Mouse (Mus musculus) thymus, adult 18-20 months (tissue): ENCODE measurements around the gene Chchd3.

Source experiments
- DNase-seq, 2 experiments: peaks; one replicate each; pipeline ENCODE4 v3.0.0; 2022; ENCODE audit warnings: mixed read lengths in 2 of 2

The Chchd3 gene

DNA sequence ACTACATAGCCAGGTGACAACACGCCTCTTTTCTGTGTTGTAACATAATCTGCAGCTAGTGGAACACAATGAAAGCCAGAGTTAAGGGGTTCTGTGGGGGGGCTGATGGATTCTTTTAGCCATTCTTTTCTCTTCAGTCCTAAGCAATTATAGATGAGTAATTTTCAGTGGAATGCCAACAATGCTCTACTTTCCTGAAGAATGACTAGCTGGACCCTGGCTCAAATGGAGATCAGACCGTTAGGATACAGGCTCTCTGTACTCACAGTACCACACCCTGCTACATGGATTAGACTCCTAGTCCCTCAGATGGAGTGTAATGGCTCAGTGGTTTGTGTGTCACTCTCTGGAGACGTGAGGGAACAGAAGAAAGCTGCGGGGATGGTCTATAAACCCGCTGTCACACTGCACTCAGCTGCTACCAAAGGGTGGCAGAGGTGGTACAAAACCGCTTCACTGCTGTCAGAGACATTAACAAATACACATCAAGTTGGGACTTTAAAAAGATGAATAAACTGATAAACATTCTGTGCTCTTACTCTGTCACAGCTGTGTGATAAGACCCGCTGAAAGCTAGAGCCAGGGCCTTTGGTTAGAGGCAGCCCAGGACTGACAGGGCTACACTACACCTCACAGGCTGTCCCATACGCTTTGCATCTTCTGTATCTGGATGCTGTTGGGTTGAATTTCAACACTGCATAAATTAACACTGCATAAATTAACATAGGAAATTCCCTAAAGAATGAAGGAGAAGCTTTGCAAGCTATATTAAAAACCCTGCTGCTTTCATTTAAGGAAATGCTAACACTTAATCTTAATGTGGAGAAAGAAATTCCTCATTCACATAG, 264.2 kb downstream of the Chchd3 start:
- DNase-seq, result no peak

DNA sequence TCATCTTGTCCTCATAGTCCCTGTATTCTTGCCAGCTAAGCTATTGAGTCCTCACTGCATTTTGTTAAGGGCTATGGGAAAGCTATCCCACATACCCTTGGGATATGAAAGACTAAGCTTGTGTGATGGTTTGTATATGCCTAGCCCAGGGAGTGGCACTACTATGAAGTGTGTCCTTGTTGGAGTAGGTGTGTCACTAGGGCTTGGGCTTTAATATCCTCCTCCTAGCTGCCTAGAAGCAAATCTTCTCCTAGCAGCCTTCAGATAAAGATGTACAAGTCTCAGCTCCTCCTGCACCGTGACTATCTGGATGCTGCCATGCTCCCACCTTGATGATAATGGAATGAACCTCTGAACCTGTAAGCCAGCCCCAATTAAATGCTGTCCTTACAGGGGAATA, 266.5 kb downstream of the Chchd3 start:
- DNase-seq, result no peak

DNA sequence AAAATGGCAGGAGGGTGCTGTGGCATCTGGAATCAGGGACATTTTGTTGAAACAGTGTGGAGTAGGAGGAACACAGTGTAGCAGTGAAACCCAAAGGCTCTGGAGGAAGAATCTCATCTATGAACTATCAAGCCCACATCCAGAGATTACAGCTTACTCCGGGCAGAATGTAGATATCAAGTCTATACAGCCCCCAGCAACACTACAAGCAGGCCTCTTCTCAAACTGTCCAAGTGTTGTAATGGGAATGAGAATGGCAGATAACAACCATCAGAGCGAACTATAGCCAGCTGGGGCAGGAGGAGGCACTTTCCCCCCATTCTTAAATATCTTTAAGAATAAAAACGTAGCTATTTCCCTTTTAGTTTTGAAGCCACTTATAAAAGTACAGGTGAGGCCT, 266.9 kb downstream of the Chchd3 start:
- DNase-seq, result no peak

DNA sequence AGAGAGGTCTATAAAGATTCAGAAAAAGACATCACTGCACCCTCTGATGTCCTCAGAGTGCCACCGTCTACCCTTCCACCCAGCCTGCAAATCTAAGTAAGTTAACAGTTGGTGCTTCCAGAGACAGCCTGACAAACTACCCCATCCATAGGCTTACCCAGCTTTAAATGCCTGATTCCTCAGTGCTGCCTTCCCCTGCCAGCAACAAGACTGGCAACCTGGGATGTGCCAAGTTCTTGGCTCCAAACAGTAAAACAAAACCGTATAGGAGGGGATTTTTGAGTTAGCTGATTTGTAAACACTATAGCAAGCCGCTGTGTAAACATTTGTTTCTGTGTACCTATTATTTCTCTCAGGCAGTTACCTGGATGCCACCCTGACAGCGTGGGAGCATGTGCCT, 269.6 kb downstream of the Chchd3 start:
- no peak for DNase-seq

DNA sequence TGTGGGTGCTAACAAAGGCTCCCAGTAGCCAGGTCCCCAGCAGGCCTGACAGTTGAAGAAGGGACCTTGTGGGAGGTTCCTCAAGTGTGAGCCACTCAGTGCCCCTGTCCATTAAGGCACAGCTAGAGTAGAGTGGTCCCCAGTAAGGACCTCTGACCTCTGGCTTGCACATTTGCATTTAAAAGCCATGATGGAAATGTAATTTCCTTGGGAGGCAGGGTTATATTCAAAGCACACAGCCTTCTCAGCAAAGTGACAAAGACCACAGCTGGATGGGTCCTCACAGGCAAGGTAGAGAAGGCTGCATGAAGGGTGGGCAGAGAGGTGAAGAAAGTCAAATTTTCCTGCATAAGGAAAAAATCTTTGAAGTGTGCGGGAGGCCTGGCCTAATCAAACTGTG, 272.7 kb downstream of the Chchd3 start:
- DNase-seq, result no peak

DNA sequence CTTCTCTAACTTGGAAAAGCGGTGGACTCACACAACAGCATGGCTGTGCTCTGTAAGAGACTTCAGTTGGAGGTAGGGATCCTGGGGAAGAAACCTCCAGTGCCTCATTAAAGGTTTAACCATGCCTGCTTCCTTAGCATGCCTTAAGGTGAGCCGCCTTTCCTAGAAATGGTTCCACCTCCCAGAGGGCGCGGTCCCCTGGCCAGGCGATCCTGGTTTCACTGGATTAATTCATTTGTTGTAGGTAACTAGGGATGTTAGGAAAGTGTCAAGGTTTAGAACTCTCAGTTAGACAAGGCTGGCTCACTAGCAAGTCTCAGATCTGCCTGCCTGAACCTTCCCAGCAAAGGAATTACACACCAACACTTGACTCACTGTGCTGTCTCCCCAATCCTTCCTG, 273.9 kb downstream of the Chchd3 start:
- DNase-seq, result no peak

DNA sequence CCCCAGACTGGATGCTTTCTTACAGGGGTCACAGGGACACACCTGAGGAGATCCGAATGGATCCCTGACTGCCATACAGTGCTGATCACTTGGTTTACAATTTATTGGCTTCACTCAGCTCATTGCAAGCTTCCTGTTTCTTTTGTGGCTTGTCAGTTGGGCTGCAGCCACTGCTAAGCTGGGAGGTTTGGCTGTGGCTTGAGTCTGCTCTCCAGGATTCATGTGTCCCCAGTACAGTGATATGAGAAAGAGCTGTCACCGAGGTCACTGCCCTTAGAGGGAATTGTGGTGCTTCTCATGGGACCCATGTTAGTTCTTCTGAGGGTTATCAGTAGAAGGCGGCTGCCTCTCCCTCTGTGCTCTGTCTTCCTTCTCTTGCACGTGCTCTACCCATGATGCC, 277.0 kb downstream of the Chchd3 start:
- no peak for DNase-seq

DNA sequence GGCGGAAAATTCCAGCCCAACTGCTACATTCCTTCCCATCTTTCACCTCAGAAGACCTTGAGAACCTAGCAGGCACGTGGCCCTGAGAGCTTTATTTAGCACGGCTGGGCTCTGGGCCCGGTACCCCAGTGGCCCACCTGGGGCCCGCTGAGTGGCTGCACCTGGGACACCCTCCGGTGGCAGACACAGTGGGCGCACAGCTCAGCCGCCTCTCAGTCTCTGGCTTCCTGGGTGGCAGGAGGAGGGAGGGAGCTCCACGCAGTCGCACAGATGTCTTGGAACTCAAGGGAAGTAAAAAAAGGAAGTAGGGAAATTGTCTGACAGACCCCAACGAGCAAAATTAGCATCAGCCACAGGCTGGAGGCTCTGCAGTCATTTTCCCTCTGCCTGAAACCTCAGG, 279.5 kb downstream of the Chchd3 start:
- peak; percentile 6 to 11 for DNase-seq

DNA sequence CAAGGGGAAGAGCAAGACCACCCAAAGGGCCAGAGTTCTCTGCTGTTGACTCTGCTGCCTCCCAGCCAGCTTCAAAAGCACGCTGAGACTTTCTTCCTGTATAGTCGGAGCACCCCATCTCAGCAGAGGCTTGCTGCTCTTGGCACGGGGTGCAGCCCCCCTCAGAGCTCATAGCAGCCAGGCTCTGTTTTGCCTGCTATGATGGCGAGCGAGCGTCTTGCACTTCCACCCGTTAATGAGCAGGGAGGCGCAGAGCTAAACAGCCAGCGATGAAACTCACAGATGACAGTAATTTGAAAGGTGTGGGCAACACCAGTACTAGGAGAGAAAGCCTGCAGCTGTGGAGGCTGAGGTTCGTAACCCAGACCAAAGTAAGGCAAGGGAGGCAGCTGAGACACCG, 283.7 kb downstream of the Chchd3 start:
- no peak for DNase-seq

DNA sequence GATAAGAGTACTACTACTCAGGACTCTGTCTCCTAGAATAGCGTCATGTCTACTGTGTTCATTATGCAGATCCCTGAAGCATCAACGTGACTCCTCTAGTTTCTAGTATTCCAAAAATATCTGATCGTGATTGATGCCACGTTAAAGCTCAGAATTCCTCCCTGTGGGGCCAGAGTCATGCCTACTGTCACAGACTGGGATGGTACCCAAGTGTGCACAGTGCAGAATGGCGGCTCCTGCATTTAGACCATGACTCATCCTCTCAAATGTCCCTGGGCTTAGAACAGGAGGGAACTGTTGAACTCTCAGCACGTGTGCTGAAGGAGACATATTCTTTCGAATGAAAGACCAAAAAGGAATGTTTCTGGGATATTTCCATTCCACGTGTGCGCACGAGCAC, 305.5 kb downstream of the Chchd3 start:
- DNase-seq, result no peak

DNA sequence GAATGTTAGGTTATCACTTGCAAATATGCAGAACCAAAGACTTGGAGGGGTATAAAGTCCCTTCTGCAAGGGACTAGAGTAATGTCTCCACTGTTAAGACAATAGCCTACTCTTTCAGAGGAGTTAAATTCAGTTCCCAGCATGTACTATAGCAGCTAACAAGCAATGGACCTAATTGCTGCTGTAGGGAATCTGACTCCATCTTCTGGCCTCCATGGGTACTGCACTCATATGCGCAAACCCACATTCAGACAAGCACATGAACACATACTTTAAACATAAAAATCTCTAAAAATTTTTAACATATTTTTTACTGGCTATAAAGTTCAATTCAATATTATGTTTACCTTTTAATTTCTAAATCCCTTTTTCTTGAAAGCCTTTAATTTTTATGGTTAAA, 310.2 kb downstream of the Chchd3 start:
- no peak for DNase-seq

DNA sequence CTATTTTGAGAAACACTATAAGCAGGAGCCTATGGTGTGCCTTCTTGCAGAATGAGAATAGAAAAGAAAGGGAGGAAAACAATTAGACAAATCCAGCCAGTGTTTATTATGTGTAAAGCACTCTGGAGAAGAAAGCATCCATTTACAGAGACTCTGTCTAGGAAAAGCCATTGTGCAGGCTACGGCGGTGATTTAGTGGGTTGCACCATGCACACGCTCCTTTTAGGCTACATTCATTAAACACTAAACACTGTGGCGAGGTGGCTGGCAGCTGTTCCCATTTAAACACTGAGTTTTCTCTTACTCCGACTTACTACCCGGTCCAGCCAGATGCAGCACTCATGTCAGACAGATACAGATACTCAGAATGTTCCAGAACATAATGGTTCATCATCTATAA, 311.3 kb downstream of the Chchd3 start:
- DNase-seq, result no peak

DNA sequence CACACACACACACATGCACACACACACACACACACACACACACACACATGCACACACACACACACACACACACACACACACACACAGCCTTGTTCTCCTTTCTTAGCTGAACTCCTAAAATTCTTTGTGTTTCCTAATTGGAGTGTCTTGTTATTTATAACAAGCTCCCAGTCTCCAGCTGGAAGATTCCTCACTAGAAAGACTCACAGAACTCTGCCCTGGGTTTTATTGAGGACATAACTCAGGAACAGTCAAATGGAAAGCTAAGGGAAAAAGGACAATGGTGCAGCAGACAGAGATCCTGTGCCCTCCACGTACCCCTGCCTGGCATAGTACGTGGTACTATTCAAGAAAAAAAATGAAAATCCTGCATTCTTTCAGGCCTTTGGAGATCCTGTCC, 312.7 kb downstream of the Chchd3 start:
- DNase-seq, result no peak
